Mouse (Mus musculus): ENCODE measurements around the gene Hsd3b2. TPM values are rescaled to one million over a fixed set of nuclear protein-coding genes. Genes with fewer than 3 reads are reported as not detected.
"Not testable (repeated sequence)": the region's sequence is repeated elsewhere in the genome, so short reads cannot be mapped to it uniquely, and the experiment has no call there.

Hsd3b2 gene
- not detected in 2 replicates for polyA plus RNA-seq (2014; fragmentation: Nextera tagmentation; extraction: Ambion mirVana)

GRCm38 (mm10) chr3:98724376-98724775, at the start of gene Hsd3b2:
Gene Hsd3b2 (minus strand): TSS chr3:98724543.
- WGBS, result 71% methylated on average over 1 of the region's 1 CpGs
- Histone ChIP-seq H3K4me1 (ENCODE audit: control insufficient read depth, insufficient read depth, low read length) (no peaks in the 10 kb centered on the region), H3K36me3 (ENCODE audit: control insufficient read depth, insufficient read depth, low read length) (no peaks in the 10 kb centered on the region), H3K9me3 (ENCODE audit: control insufficient read depth, low read length) (no peaks in the 10 kb centered on the region), H3K27me3 (ENCODE audit: control insufficient read depth, insufficient read depth, low read length) (no peaks in the 10 kb centered on the region), H3K9ac (ENCODE audit: low read depth, low read length) (no peak within 1 kb of the TSS), H3K4me2 (replicated peaks; ENCODE audit: low read depth, low read length) (no peak within 1 kb of the TSS), H3K4me3 (ENCODE audit: low read length) (no peak within 1 kb of the TSS), H3K27ac (ENCODE audit: low read depth, low read length) (no peak within 1 kb of the TSS)
- ATAC-seq (ENCODE audit: low FRiP score, low TSS enrichment), result no peak

- Histone ChIP-seq H3K27ac (ENCODE audit: low read depth, low read length) (no peak overlapping the region), H3K4me2 (replicated peaks; ENCODE audit: low read depth, low read length) (no peak overlapping the region), H3K27me3 (ENCODE audit: control insufficient read depth, insufficient read depth, low read length) (no peaks in the 10 kb centered on the region), H3K9ac (ENCODE audit: low read depth, low read length) (no peak overlapping the region), H3K4me1 (ENCODE audit: control insufficient read depth, insufficient read depth, low read length) (no peaks in the 10 kb centered on the region), H3K36me3 (ENCODE audit: control insufficient read depth, insufficient read depth, low read length) (no peaks in the 10 kb centered on the region), H3K4me3 (ENCODE audit: low read length) (no peak overlapping the region), H3K9me3 (ENCODE audit: control insufficient read depth, low read length) (no peaks in the 10 kb centered on the region)
- ATAC-seq (ENCODE audit: low FRiP score, low TSS enrichment), result no peak
Observed at GRCm38 (mm10) chr3:98764155-98764554, 39.8 kb upstream of the Hsd3b2 start.

DNA sequence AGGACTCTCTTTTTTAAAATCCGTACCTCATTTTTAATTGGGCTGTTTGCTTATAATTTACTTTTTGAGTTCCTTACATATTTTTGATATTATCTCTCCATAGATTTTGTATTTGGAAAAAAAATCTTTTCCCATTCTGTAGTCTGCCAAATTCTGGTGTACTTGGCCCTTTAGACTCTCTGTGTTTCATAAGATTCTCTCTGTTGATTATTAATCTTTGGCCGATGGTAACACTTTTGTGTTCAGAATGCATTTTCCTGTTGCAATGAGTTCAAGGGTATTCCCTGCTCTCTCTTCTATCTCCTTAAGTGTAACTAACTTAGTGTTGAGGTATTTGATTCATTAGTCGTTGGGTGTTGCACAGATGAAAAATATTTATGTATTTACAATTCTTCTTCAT, 32.5 kb upstream of the Hsd3b2 start:
- no peak overlapping the region for H3K9ac ChIP-seq (ENCODE audit: low read depth, low read length)
- no peaks in the 10 kb centered on the region for H3K27me3 ChIP-seq (ENCODE audit: control insufficient read depth, insufficient read depth, low read length)
- 88% methylated on average over 3 of the region's 3 CpGs for WGBS
- H3K4me3 ChIP-seq (ENCODE audit: low read length), result no peak overlapping the region
- no peaks in the 10 kb centered on the region for H3K9me3 ChIP-seq (ENCODE audit: control insufficient read depth, low read length)
- no peak overlapping the region for H3K4me2 ChIP-seq (replicated peaks; ENCODE audit: low read depth, low read length)
- no peak for ATAC-seq (ENCODE audit: low FRiP score, low TSS enrichment)
- no peak overlapping the region for H3K27ac ChIP-seq (ENCODE audit: low read depth, low read length)
- no peaks in the 10 kb centered on the region for H3K36me3 ChIP-seq (ENCODE audit: control insufficient read depth, insufficient read depth, low read length)
- no peaks in the 10 kb centered on the region for H3K4me1 ChIP-seq (ENCODE audit: control insufficient read depth, insufficient read depth, low read length)

DNA sequence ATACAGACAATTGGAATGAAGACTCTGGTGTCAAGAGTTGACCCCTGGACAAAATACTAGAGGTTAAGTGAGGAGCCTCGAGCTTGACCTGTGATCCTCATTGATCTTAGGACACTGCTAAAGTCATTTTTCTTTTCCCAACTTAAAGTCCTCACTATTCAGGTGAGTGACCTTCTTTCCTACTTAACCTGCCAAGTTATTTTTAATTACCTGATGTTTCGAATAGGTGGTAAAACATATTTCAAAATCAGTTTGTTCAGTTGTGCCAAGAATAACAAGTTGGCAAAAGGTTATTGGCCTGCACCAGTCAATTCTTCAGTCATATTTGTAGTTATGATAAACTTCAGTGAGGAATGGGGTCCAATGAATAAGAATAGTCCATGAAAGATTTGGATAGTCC, 27.8 kb upstream of the Hsd3b2 start:
- 73% methylated on average over 2 of the region's 2 CpGs for WGBS
- Histone ChIP-seq H3K36me3 (ENCODE audit: control insufficient read depth, insufficient read depth, low read length) (no peaks in the 10 kb centered on the region), H3K9me3 (ENCODE audit: control insufficient read depth, low read length) (no peaks in the 10 kb centered on the region), H3K27me3 (ENCODE audit: control insufficient read depth, insufficient read depth, low read length) (no peaks in the 10 kb centered on the region), H3K9ac (ENCODE audit: low read depth, low read length) (no peak overlapping the region), H3K27ac (ENCODE audit: low read depth, low read length) (no peak overlapping the region), H3K4me1 (ENCODE audit: control insufficient read depth, insufficient read depth, low read length) (no peaks in the 10 kb centered on the region), H3K4me2 (replicated peaks; ENCODE audit: low read depth, low read length) (no peak overlapping the region), H3K4me3 (ENCODE audit: low read length) (no peak overlapping the region)
- no peak for ATAC-seq (ENCODE audit: low FRiP score, low TSS enrichment)

GRCm38 (mm10) chr3:98741043-98741442, 16.7 kb upstream of the Hsd3b2 start:
- not testable (repeated sequence) for H3K36me3 ChIP-seq (ENCODE audit: control insufficient read depth, insufficient read depth, low read length); H3K4me2 ChIP-seq (replicated peaks; ENCODE audit: low read depth, low read length); H3K4me1 ChIP-seq (ENCODE audit: control insufficient read depth, insufficient read depth, low read length); H3K27me3 ChIP-seq (ENCODE audit: control insufficient read depth, insufficient read depth, low read length); H3K9me3 ChIP-seq (ENCODE audit: control insufficient read depth, low read length); H3K9ac ChIP-seq (ENCODE audit: low read depth, low read length); H3K27ac ChIP-seq (ENCODE audit: low read depth, low read length); ATAC-seq (ENCODE audit: low FRiP score, low TSS enrichment); H3K4me3 ChIP-seq (ENCODE audit: low read length)
- 76% methylated on average over 1 of the region's 1 CpGs for WGBS

DNA sequence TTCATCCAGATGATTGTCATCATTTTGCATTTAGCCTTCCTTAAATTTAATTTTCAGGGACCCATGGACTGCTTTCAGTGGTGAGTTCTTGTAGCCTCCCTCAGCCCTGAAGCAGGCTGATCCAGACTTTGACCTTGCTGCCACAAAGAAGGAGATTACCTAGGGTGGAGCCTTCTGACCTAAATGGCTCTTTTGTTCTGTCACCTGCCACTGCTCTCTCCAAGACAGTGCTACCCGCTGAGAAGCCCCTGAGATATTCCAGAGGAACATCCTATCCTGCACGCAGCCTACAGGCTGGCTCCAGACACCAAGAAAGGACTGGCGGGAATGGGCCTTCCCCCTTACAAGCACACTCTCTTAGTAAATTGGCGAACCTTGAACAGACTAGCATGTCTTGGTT, 10.0 kb upstream of the Hsd3b2 start:
- H3K27ac ChIP-seq (ENCODE audit: low read depth, low read length), result no peak overlapping the region
- no peaks in the 10 kb centered on the region for H3K9me3 ChIP-seq (ENCODE audit: control insufficient read depth, low read length)
- no peaks in the 10 kb centered on the region for H3K27me3 ChIP-seq (ENCODE audit: control insufficient read depth, insufficient read depth, low read length)
- no peak overlapping the region for H3K4me2 ChIP-seq (replicated peaks; ENCODE audit: low read depth, low read length)
- H3K36me3 ChIP-seq (ENCODE audit: control insufficient read depth, insufficient read depth, low read length), result no peaks in the 10 kb centered on the region
- ATAC-seq (ENCODE audit: low FRiP score, low TSS enrichment), result no peak
- H3K4me3 ChIP-seq (ENCODE audit: low read length), result no peak overlapping the region
- no peaks in the 10 kb centered on the region for H3K4me1 ChIP-seq (ENCODE audit: control insufficient read depth, insufficient read depth, low read length)
- H3K9ac ChIP-seq (ENCODE audit: low read depth, low read length), result no peak overlapping the region
- WGBS, result 68% methylated on average over 4 of the region's 4 CpGs

DNA sequence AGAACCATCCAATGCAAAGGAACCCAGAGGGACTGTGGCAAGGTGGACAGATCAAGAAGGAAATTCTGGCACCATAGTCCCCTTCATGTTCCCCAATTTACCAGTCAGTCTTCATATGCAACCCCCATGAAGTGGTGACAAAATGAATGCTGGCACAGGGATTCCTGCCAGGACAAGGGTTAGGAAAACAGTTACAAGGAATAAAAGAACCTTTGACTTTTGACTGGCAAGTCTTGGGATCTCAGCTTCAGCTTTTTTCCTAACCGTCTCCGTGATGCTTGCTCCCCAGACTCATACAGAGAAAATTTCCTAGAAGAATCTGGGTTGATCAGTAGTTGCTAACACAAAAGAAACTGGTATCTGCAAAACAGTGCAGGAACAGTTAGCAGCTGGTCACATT, 9.4 kb upstream of the Hsd3b2 start:
- Histone ChIP-seq H3K4me3 (ENCODE audit: low read length) (no peak overlapping the region), H3K9me3 (ENCODE audit: control insufficient read depth, low read length) (no peaks in the 10 kb centered on the region), H3K4me1 (ENCODE audit: control insufficient read depth, insufficient read depth, low read length) (no peaks in the 10 kb centered on the region), H3K9ac (ENCODE audit: low read depth, low read length) (no peak overlapping the region), H3K4me2 (replicated peaks; ENCODE audit: low read depth, low read length) (no peak overlapping the region), H3K36me3 (ENCODE audit: control insufficient read depth, insufficient read depth, low read length) (no peaks in the 10 kb centered on the region), H3K27me3 (ENCODE audit: control insufficient read depth, insufficient read depth, low read length) (no peaks in the 10 kb centered on the region), H3K27ac (ENCODE audit: low read depth, low read length) (no peak overlapping the region)
- no peak for ATAC-seq (ENCODE audit: low FRiP score, low TSS enrichment)
- WGBS, result 84% methylated on average over 2 of the region's 2 CpGs

GRCm38 (mm10) chr3:98726281-98726680, 1.9 kb upstream of the Hsd3b2 start:
- Histone ChIP-seq H3K9ac (ENCODE audit: low read depth, low read length) (no peak overlapping the region), H3K9me3 (ENCODE audit: control insufficient read depth, low read length) (no peaks in the 10 kb centered on the region), H3K4me1 (ENCODE audit: control insufficient read depth, insufficient read depth, low read length) (no peaks in the 10 kb centered on the region), H3K27ac (ENCODE audit: low read depth, low read length) (no peak overlapping the region), H3K36me3 (ENCODE audit: control insufficient read depth, insufficient read depth, low read length) (no peaks in the 10 kb centered on the region), H3K4me2 (replicated peaks; ENCODE audit: low read depth, low read length) (no peak overlapping the region), H3K27me3 (ENCODE audit: control insufficient read depth, insufficient read depth, low read length) (no peaks in the 10 kb centered on the region), H3K4me3 (ENCODE audit: low read length) (no peak overlapping the region)
- WGBS, result 99% methylated on average over 2 of the region's 2 CpGs
- no peak for ATAC-seq (ENCODE audit: low FRiP score, low TSS enrichment)

DNA sequence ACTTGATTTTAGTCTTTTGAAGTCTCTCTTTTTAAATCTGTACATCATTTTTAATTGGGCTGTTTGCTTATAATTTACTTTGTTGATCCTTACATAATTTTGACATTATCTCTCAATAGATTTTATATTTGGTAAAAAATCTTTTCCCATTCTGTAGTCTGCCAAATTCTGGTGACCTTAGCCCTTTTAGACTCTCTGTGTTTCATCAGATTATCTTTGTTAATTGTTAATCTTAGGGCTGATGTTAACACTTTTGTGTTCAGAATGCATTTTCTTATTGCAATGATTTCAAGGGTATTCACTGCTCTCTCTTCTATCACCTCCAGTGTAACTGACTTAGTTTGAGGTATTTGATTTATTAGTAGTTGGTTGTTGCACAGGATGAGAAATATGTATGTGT, 3.6 kb downstream of the Hsd3b2 start:
- no peak overlapping the region for H3K27ac ChIP-seq (ENCODE audit: low read depth, low read length)
- no peak overlapping the region for H3K9ac ChIP-seq (ENCODE audit: low read depth, low read length)
- H3K4me3 ChIP-seq (ENCODE audit: low read length), result no peak overlapping the region
- no peak for ATAC-seq (ENCODE audit: low FRiP score, low TSS enrichment)
- H3K36me3 ChIP-seq (ENCODE audit: control insufficient read depth, insufficient read depth, low read length), result no peaks in the 10 kb centered on the region
- no peaks in the 10 kb centered on the region for H3K4me1 ChIP-seq (ENCODE audit: control insufficient read depth, insufficient read depth, low read length)
- H3K9me3 ChIP-seq (ENCODE audit: control insufficient read depth, low read length), result no peaks in the 10 kb centered on the region
- no peaks in the 10 kb centered on the region for H3K27me3 ChIP-seq (ENCODE audit: control insufficient read depth, insufficient read depth, low read length)
- H3K4me2 ChIP-seq (replicated peaks; ENCODE audit: low read depth, low read length), result no peak overlapping the region

DNA sequence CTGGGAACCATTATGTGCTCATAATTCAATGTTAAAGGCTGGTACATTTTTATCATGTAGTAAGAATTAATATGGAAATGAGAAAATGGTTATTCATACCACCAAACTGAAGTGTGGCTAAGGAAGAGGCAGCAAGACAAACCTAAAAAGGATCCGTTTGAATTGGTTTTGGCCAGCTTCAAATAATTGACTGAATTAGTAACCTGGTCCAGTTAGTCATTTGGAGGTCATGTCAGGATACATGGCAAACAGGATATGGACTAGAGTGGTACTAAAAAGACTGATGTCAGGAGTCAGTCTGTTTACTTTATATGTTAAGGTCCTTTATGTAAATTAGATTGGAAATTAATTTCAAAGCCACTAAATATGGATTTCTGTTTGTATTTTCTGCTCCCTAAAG, 41.9 kb downstream of the Hsd3b2 start:
- Histone ChIP-seq H3K27ac (ENCODE audit: low read depth, low read length) (no peak overlapping the region), H3K9me3 (ENCODE audit: control insufficient read depth, low read length) (no peaks in the 10 kb centered on the region), H3K36me3 (ENCODE audit: control insufficient read depth, insufficient read depth, low read length) (no peaks in the 10 kb centered on the region), H3K4me3 (ENCODE audit: low read length) (no peak overlapping the region), H3K4me2 (replicated peaks; ENCODE audit: low read depth, low read length) (no peak overlapping the region), H3K27me3 (ENCODE audit: control insufficient read depth, insufficient read depth, low read length) (no peaks in the 10 kb centered on the region), H3K4me1 (ENCODE audit: control insufficient read depth, insufficient read depth, low read length) (no peaks in the 10 kb centered on the region), H3K9ac (ENCODE audit: low read depth, low read length) (no peak overlapping the region)
- WGBS, result 67% methylated on average over 1 of the region's 1 CpGs
- ATAC-seq (ENCODE audit: low FRiP score, low TSS enrichment), result no peak

All from kidney, embryonic 14.5 days (tissue).